In genomic region chr7:141026740-141027098, GRCm38 (mm10) we compare ENCODE assay signal across 13 mouse cellular contexts. TPM values are rescaled to one million over a fixed set of nuclear protein-coding genes. Genes with fewer than 3 reads are reported as not detected.
DNase-seq lines count a peak whose midpoint lies in the region; ATAC-seq lines count a peak whose summit lies in the region.
"Had no signal": no experiment of that assay in that cellular context is flagged by ENCODE, and none has a peak within 500 bp of the region (broad histone marks: within the 10 kb centered on the region; RNA-seq: fewer than 3 reads in every experiment).

No protein-coding gene starts in this region.

- no peak overlapping the region for H3K9ac ChIP-seq in heart, embryonic 14.5 days (ENCODE audit: low read length)
- H3K9ac ChIP-seq in neural tube, embryonic 11.5 days (ENCODE audit: low read length): no peak overlapping the region
- H3K9ac ChIP-seq in hindbrain, embryonic 16.5 days (ENCODE audit: low read depth, low read length): no peak overlapping the region
- H3K9ac ChIP-seq in stomach, embryonic 16.5 days (ENCODE audit: low read length): no peak overlapping the region

- no peak for DNase-seq in heart, adult 8-10 months (ENCODE audit: low spot score)
- no peak for DNase-seq in neural tube, embryonic 11.5 days (ENCODE audit: low spot score)
- DNase-seq in neural tube, embryonic 10.5 days (ENCODE audit: extremely low spot score, low spot score): no peak
- DNase-seq in frontal cortex, postnatal 10 days (ENCODE audit: low spot score in 2 of 2): no peak
- DNase-seq in spleen, adult 12 weeks (ENCODE audit: low spot score): no peak
- DNase-seq: kidney, adult 11 months had no signal

- H3K4me3 ChIP-seq in heart, embryonic 14.5 days (ENCODE audit: control insufficient read depth in 1 of 2, insufficient read depth in 1 of 2, low read depth in 1 of 2, low read length in 2 of 2): no peak overlapping the region
- H3K4me3 ChIP-seq in neural tube, embryonic 11.5 days (ENCODE audit: low read depth, low read length): no peak overlapping the region
- no peak overlapping the region for H3K4me3 ChIP-seq in hindbrain, embryonic 16.5 days (ENCODE audit: low read length)
- no peak overlapping the region for H3K4me3 ChIP-seq in stomach, embryonic 16.5 days (replicated peaks; ENCODE audit: low read length)

- H3K9me3 ChIP-seq in heart, embryonic 14.5 days (ENCODE audit: control insufficient read depth, low read length): no peaks in the 10 kb centered on the region
- no peaks in the 10 kb centered on the region for H3K9me3 ChIP-seq in neural tube, embryonic 11.5 days (ENCODE audit: control insufficient read depth, low read length)
- no peaks in the 10 kb centered on the region for H3K9me3 ChIP-seq in hindbrain, embryonic 16.5 days (ENCODE audit: control insufficient read depth, low read length)
- no peaks in the 10 kb centered on the region for H3K9me3 ChIP-seq in stomach, embryonic 16.5 days (replicated peaks; ENCODE audit: control insufficient read depth, low read length)

- no peak for ATAC-seq in heart, embryonic 14.5 days (ENCODE audit: insufficient number of reproducible peaks, insufficient read depth, low FRiP score, low read depth)
- peak; percentile 29 for ATAC-seq in neural tube, embryonic 11.5 days (ENCODE audit: insufficient read depth, low FRiP score, low TSS enrichment)
- peak; percentile 67 for ATAC-seq in hindbrain, embryonic 16.5 days
- ATAC-seq in stomach, embryonic 16.5 days (ENCODE audit: insufficient read depth, low FRiP score): no peak

- H3K36me3 ChIP-seq in heart, embryonic 14.5 days (ENCODE audit: control insufficient read depth, insufficient read depth, low read length): no peaks in the 10 kb centered on the region
- H3K36me3 ChIP-seq in neural tube, embryonic 11.5 days (ENCODE audit: control insufficient read depth, insufficient read depth, low read length): no peaks in the 10 kb centered on the region
- H3K36me3 ChIP-seq in hindbrain, embryonic 16.5 days (ENCODE audit: control insufficient read depth, insufficient read depth, low read length): no peaks in the 10 kb centered on the region
- no peaks in the 10 kb centered on the region for H3K36me3 ChIP-seq in stomach, embryonic 16.5 days (ENCODE audit: control insufficient read depth, insufficient read depth, low read length)

- H3K4me2 ChIP-seq in heart, embryonic 14.5 days (ENCODE audit: low read length): no peak overlapping the region
- no peak overlapping the region for H3K4me2 ChIP-seq in neural tube, embryonic 11.5 days (ENCODE audit: low read depth)
- no peak overlapping the region for H3K4me2 ChIP-seq in hindbrain, embryonic 16.5 days (ENCODE audit: low read length)
- no peak overlapping the region for H3K4me2 ChIP-seq in stomach, embryonic 16.5 days (ENCODE audit: low read depth, low read length)

- no peaks in the 10 kb centered on the region for H3K4me1 ChIP-seq in heart, embryonic 14.5 days (ENCODE audit: control insufficient read depth in 2 of 2, insufficient read depth in 2 of 2, low read length in 2 of 2)
- no peaks in the 10 kb centered on the region for H3K4me1 ChIP-seq in neural tube, embryonic 11.5 days (ENCODE audit: control insufficient read depth, insufficient read depth, low read length)
- peaks cover 4% of the 10 kb centered on the region; the same call in 1 of the 2 replicates for H3K4me1 ChIP-seq in hindbrain, embryonic 16.5 days (ENCODE audit: control insufficient read depth, insufficient read depth, low read depth, low read length)
- H3K4me1 ChIP-seq in stomach, embryonic 16.5 days (ENCODE audit: control insufficient read depth, insufficient read depth, low read length): peaks cover 3% of the 10 kb centered on the region; the same call in 1 of the 2 replicates

- 66% methylated on average over 5 of the region's 5 CpGs for WGBS in heart, embryonic 14.5 days
- WGBS in neural tube, embryonic 11.5 days: 55% methylated on average over 5 of the region's 5 CpGs
- WGBS in hindbrain, embryonic 16.5 days: 32% methylated on average over 5 of the region's 5 CpGs
- 62% methylated on average over 5 of the region's 5 CpGs for WGBS in stomach, embryonic 16.5 days

- H3K27me3 ChIP-seq in heart, embryonic 14.5 days (ENCODE audit: control insufficient read depth, insufficient read depth, low read length): no peaks in the 10 kb centered on the region
- H3K27me3 ChIP-seq in neural tube, embryonic 11.5 days (ENCODE audit: control insufficient read depth, insufficient read depth, low read length): no peaks in the 10 kb centered on the region
- H3K27me3 ChIP-seq in hindbrain, embryonic 16.5 days (replicated peaks; ENCODE audit: control insufficient read depth, insufficient read depth, low read length): no peaks in the 10 kb centered on the region
- H3K27me3 ChIP-seq in stomach, embryonic 16.5 days (ENCODE audit: control insufficient read depth, insufficient read depth, low read length): no peaks in the 10 kb centered on the region

- 0 out of 4 replicates have a peak overlapping the region, but pooled peaks have one; percentile 12 to 33 for H3K27ac ChIP-seq in heart, embryonic 14.5 days (replicated peaks in 1 of 2; ENCODE audit: control insufficient read depth in 1 of 2, insufficient read depth in 1 of 2, low read depth in 2 of 2, low read length in 2 of 2)
- H3K27ac ChIP-seq in neural tube, embryonic 11.5 days (ENCODE audit: low read depth, low read length): peak overlapping the region; percentile 89
- peak overlapping the region; percentile 64 for H3K27ac ChIP-seq in hindbrain, embryonic 16.5 days (ENCODE audit: low read depth, low read length)
- peak overlapping the region; percentile 46 for H3K27ac ChIP-seq in stomach, embryonic 16.5 days (ENCODE audit: low read length)
- H3K27ac ChIP-seq: macrophage had no signal

RNA-seq across cellular contexts. Expression of gene Gm17387, which starts 2.2 kb away (rescaled TPM):
- not detected in 2 replicates for polyA plus RNA-seq in heart, embryonic 14.5 days (2014; fragmentation: Nextera tagmentation; extraction: Ambion mirVana)
- total RNA-seq in heart, adult 8-10 months (2022): not detected
- not detected in 2 replicates for polyA plus RNA-seq in neural tube, embryonic 11.5 days (2014; fragmentation: Nextera tagmentation; extraction: Ambion mirVana)
- not detected in 2 replicates for polyA plus RNA-seq in hindbrain, embryonic 16.5 days (2015; fragmentation: Nextera tagmentation; extraction: Ambion mirVana)
- polyA plus RNA-seq in stomach, embryonic 16.5 days (2015; fragmentation: Nextera tagmentation; extraction: Ambion mirVana): not detected in 2 replicates
- total RNA-seq: gastrocnemius, adult 18-20 months; left cerebral cortex, postnatal 10 days had no signal
- polyA plus RNA-seq: macrophage; thymus, postnatal 0 days had no signal

RNA-seq across cellular contexts. Expression of gene Ifitm6, which starts 9.0 kb away (rescaled TPM):
- polyA plus RNA-seq in heart, embryonic 14.5 days (2014; fragmentation: Nextera tagmentation; extraction: Ambion mirVana): 0.43 and 0.97 TPM in 2 replicates
- total RNA-seq in heart, adult 8-10 months (2022): 1 to 10 TPM in 1 of 4 experiments, not detected in 3; 4.9 TPM
- not detected in 2 replicates for polyA plus RNA-seq in neural tube, embryonic 11.5 days (2014; fragmentation: Nextera tagmentation; extraction: Ambion mirVana)
- polyA plus RNA-seq in hindbrain, embryonic 16.5 days (2015; fragmentation: Nextera tagmentation; extraction: Ambion mirVana): 0.83 and 1.3 TPM in 2 replicates
- polyA plus RNA-seq in stomach, embryonic 16.5 days (2015; fragmentation: Nextera tagmentation; extraction: Ambion mirVana): 5.5 and 7.5 TPM in 2 replicates
- total RNA-seq: gastrocnemius, adult 18-20 months; left cerebral cortex, postnatal 10 days had no signal

RNA-seq across cellular contexts. Expression of gene Ifitm3, which starts 16.1 kb away (rescaled TPM):
- polyA plus RNA-seq in heart, embryonic 14.5 days (2014; fragmentation: Nextera tagmentation; extraction: Ambion mirVana): 89.6 and 105 TPM in 2 replicates
- 100 to 1,000 TPM in 1 of 4 experiments, 10 to 100 TPM in 3; 83.5 to 104 (median 88.4) TPM for total RNA-seq in heart, adult 8-10 months (2022)
- 20.1 and 21.0 TPM in 2 replicates for polyA plus RNA-seq in neural tube, embryonic 11.5 days (2014; fragmentation: Nextera tagmentation; extraction: Ambion mirVana)
- 41.2 and 43.1 TPM in 2 replicates for polyA plus RNA-seq in hindbrain, embryonic 16.5 days (2015; fragmentation: Nextera tagmentation; extraction: Ambion mirVana)
- polyA plus RNA-seq in stomach, embryonic 16.5 days (2015; fragmentation: Nextera tagmentation; extraction: Ambion mirVana): 322 and 395 TPM in 2 replicates

RNA-seq across cellular contexts. Expression of gene B4galnt4, which starts 34.2 kb away (rescaled TPM):
- 0.27 and 0.66 TPM in 2 replicates for polyA plus RNA-seq in heart, embryonic 14.5 days (2014; fragmentation: Nextera tagmentation; extraction: Ambion mirVana)
- not detected for total RNA-seq in heart, adult 8-10 months (2022)
- polyA plus RNA-seq in neural tube, embryonic 11.5 days (2014; fragmentation: Nextera tagmentation; extraction: Ambion mirVana): 14.5 and 17.1 TPM in 2 replicates
- 53.3 and 55.0 TPM in 2 replicates for polyA plus RNA-seq in hindbrain, embryonic 16.5 days (2015; fragmentation: Nextera tagmentation; extraction: Ambion mirVana)
- polyA plus RNA-seq in stomach, embryonic 16.5 days (2015; fragmentation: Nextera tagmentation; extraction: Ambion mirVana): 4.9 and 5.1 TPM in 2 replicates
- total RNA-seq: gastrocnemius, adult 18-20 months had no signal
- polyA plus RNA-seq: macrophage had no signal

RNA-seq across cellular contexts. Expression of gene Pkp3, which starts 51.3 kb away (rescaled TPM):
- 0.23 TPM in 1 of 2 replicates, not detected in the other for polyA plus RNA-seq in heart, embryonic 14.5 days (2014; fragmentation: Nextera tagmentation; extraction: Ambion mirVana)
- total RNA-seq in heart, adult 8-10 months (2022): under 1 TPM; 0.19 to 0.35 (median 0.27) TPM
- polyA plus RNA-seq in neural tube, embryonic 11.5 days (2014; fragmentation: Nextera tagmentation; extraction: Ambion mirVana): 2.3 and 2.7 TPM in 2 replicates
- 0.31 and 0.32 TPM in 2 replicates for polyA plus RNA-seq in hindbrain, embryonic 16.5 days (2015; fragmentation: Nextera tagmentation; extraction: Ambion mirVana)
- 74.2 and 103 TPM in 2 replicates for polyA plus RNA-seq in stomach, embryonic 16.5 days (2015; fragmentation: Nextera tagmentation; extraction: Ambion mirVana)
- total RNA-seq: gastrocnemius, adult 18-20 months; left cerebral cortex, postnatal 10 days had no signal
- polyA plus RNA-seq: macrophage had no signal

Comparison
In these comparisons a context has a peak if more than half of its experiments do, and no peak if none do; other contexts are left out.
1. ATAC-seq: peak in neural tube, embryonic 11.5 days (single experiment) and hindbrain, embryonic 16.5 days (single experiment); none in heart, embryonic 14.5 days (single experiment) and stomach, embryonic 16.5 days (single experiment).
2. H3K27ac ChIP-seq: peak in every context shown above with its lines; median percentile 89 in neural tube, embryonic 11.5 days; 64 in hindbrain, embryonic 16.5 days; 46 in stomach, embryonic 16.5 days; 22 in heart, embryonic 14.5 days.